Mouse (Mus musculus) midbrain, embryonic 14.5 days (tissue): ENCODE measurements around the gene Spocd1. TPM values are rescaled to one million over a fixed set of nuclear protein-coding genes. Genes with fewer than 3 reads are reported as not detected.

Experiments
- ATAC-seq: fragments of 200-750 bp; cut with Nextera tagmentation; 2 replicates; pipeline ENCODE4 v1.8.0; 2017; ENCODE audit warnings: moderate number of reproducible peaks, moderate library complexity; ENCODE audit not compliant: low FRiP score, low TSS enrichment
- DNase-seq: peaks from one replicate; pipeline ENCODE4 v3.0.0-alpha.2; 2015
- H3K27ac ChIP-seq: fragments of 300-500 bp; sonication (generic); replicated peaks from 2 replicates; pipeline ENCODE4 v1.5.1; 2014; ENCODE audit warnings: mild to moderate bottlenecking, low read depth, low read length, moderate library complexity
- H3K27me3 ChIP-seq: fragments of 300-500 bp; sonication (generic); 2 replicates; pipeline ENCODE4 v1.6.1; 2014; ENCODE audit warnings: low read length, control low read depth, mixed read lengths; ENCODE audit not compliant: control insufficient read depth, insufficient read depth
- H3K36me3 ChIP-seq: fragments of 300-500 bp; sonication (generic); 2 replicates; pipeline ENCODE4 v1.6.1; 2014; ENCODE audit warnings: low read length, control low read depth; ENCODE audit not compliant: control insufficient read depth, insufficient read depth
- H3K4me1 ChIP-seq: fragments of 300-500 bp; sonication (generic); 2 replicates; pipeline ENCODE4 v1.6.1; 2014; ENCODE audit warnings: mild to moderate bottlenecking, antibody characterized with exemption, low read length, control low read depth; ENCODE audit not compliant: control insufficient read depth, insufficient read depth
- H3K4me2 ChIP-seq: fragments of 300-500 bp; sonication (generic); 2 replicates; pipeline ENCODE4 v1.6.1; 2014; ENCODE audit warnings: mild to moderate bottlenecking, low read length, moderate library complexity
- H3K4me3 ChIP-seq: fragments of 300-500 bp; sonication (generic); replicated peaks from 2 replicates; pipeline ENCODE4 v1.5.1; 2014; ENCODE audit warnings: low read depth, low read length
- H3K9ac ChIP-seq: fragments of 300-500 bp; sonication (generic); replicated peaks from 2 replicates; pipeline ENCODE4 v1.6.1; 2014; ENCODE audit warnings: mild to moderate bottlenecking, low read length, moderate library complexity
- H3K9me3 ChIP-seq: fragments of 300-500 bp; sonication (generic); 2 replicates; pipeline ENCODE4 v1.6.1; 2016; ENCODE audit warnings: low read length, control low read depth, mixed read lengths; ENCODE audit not compliant: control insufficient read depth
- WGBS: fragments of 180-500 bp; shearing (Covaris S2); extraction: QIAGEN DNeasy Blood & Tissue Kit; methylation state at CpG from one replicate; pipeline ENCODE4 v1.1.7; 2014; 5-methylcytosine and 5-hydroxymethylcytosine counted together
- polyA plus RNA-seq: library from polyadenylated mRNA; unstranded; fragments of >200 nt; fragmentation: Nextera tagmentation; extraction: Ambion mirVana; gene quantifications from 2 replicates; pipeline ENCODE4 v1.2.1, GENCODE M21; 2014

Spocd1 gene
- polyA plus RNA-seq, 1 experiment from 2014 or later: not detected

- H3K4me1 ChIP-seq: peaks cover 14% of the 10 kb centered on the region; the same call in 1 of the 2 replicates
- no peak overlapping the region for H3K27ac ChIP-seq
- H3K9me3 ChIP-seq: no peaks in the 10 kb centered on the region
- DNase-seq (no peak), ATAC-seq (no peak)
- 87% methylated on average over 8 of the region's 8 CpGs for WGBS
- H3K4me3 ChIP-seq: no peak overlapping the region
- peaks cover 31% of the 10 kb centered on the region for H3K36me3 ChIP-seq
- no peak overlapping the region for H3K9ac ChIP-seq
- H3K27me3 ChIP-seq: no peaks in the 10 kb centered on the region
- no peak overlapping the region for H3K4me2 ChIP-seq
These were observed 66.2 kb downstream of the Spocd1 start for GRCm38 (mm10) chr4:129995255-129995654.

GRCm38 (mm10) chr4:129996015-129996414 lies 67.0 kb downstream of the Spocd1 start:
- Histone ChIP-seq H3K27ac (no peak overlapping the region), H3K9ac (no peak overlapping the region), H3K9me3 (no peaks in the 10 kb centered on the region), H3K4me2 (no peak overlapping the region), H3K4me3 (no peak overlapping the region), H3K36me3 (peaks cover 31% of the 10 kb centered on the region), H3K4me1 (peaks cover 16% of the 10 kb centered on the region), H3K27me3 (no peaks in the 10 kb centered on the region)
- DNase-seq: no peak
- WGBS: 79% methylated on average over 4 of the region's 4 CpGs
- ATAC-seq: no peak

- H3K27ac ChIP-seq: no peak overlapping the region
- H3K27me3 ChIP-seq: no peaks in the 10 kb centered on the region
- no peak overlapping the region for H3K4me3 ChIP-seq
- no peaks in the 10 kb centered on the region for H3K9me3 ChIP-seq
- no peak overlapping the region for H3K4me2 ChIP-seq
- H3K4me1 ChIP-seq: peaks cover 27% of the 10 kb centered on the region
- 82% methylated on average over 11 of the region's 11 CpGs for WGBS
- no peak for ATAC-seq
- DNase-seq: no peak
- peaks cover 19% of the 10 kb centered on the region for H3K36me3 ChIP-seq
- no peak overlapping the region for H3K9ac ChIP-seq
These were observed 69.1 kb downstream of the Spocd1 start for GRCm38 (mm10) chr4:129998124-129998523.

- H3K4me3 ChIP-seq: no peak overlapping the region
- ATAC-seq (no peak), DNase-seq (peak; percentile 33)
- 0 out of 2 replicates have a peak, but pooled peaks cover 3% of the 10 kb centered on the region for H3K36me3 ChIP-seq
- H3K4me2 ChIP-seq: no peak overlapping the region
- peak overlapping the region; percentile 41; the same call in 1 of the 2 replicates for H3K27ac ChIP-seq
- no peak overlapping the region for H3K9ac ChIP-seq
- H3K27me3 ChIP-seq: no peaks in the 10 kb centered on the region
- 36% methylated on average over 5 of the region's 5 CpGs for WGBS
- H3K4me1 ChIP-seq: peaks cover 18% of the 10 kb centered on the region
- no peaks in the 10 kb centered on the region for H3K9me3 ChIP-seq
These were observed 72.7 kb downstream of the Spocd1 start for GRCm38 (mm10) chr4:130001710-130002109.

GRCm38 (mm10) chr4:130002157-130002556 lies 73.1 kb downstream of the Spocd1 start:
- H3K4me1 ChIP-seq: peaks cover 18% of the 10 kb centered on the region
- WGBS: 63% methylated on average over 10 of the region's 10 CpGs
- H3K9ac ChIP-seq: no peak overlapping the region
- ATAC-seq (no peak), DNase-seq (peak; percentile 55)
- peak overlapping the region; percentile 41; the same call in 1 of the 2 replicates for H3K27ac ChIP-seq
- 0 out of 2 replicates have a peak, but pooled peaks cover 3% of the 10 kb centered on the region for H3K36me3 ChIP-seq
- no peak overlapping the region for H3K4me3 ChIP-seq
- no peak overlapping the region for H3K4me2 ChIP-seq
- H3K9me3 ChIP-seq: no peaks in the 10 kb centered on the region
- no peaks in the 10 kb centered on the region for H3K27me3 ChIP-seq

GRCm38 (mm10) chr4:130005593-130005992 lies 76.5 kb downstream of the Spocd1 start:
- no peak overlapping the region for H3K9ac ChIP-seq
- H3K4me2 ChIP-seq: no peak overlapping the region
- H3K36me3 ChIP-seq: peaks cover 20% of the 10 kb centered on the region
- DNase-seq (peak; percentile 26), ATAC-seq (no peak)
- no peak overlapping the region for H3K4me3 ChIP-seq
- WGBS: 63% methylated on average over 9 of the region's 9 CpGs
- peaks cover 18% of the 10 kb centered on the region for H3K4me1 ChIP-seq
- no peak overlapping the region for H3K27ac ChIP-seq
- H3K9me3 ChIP-seq: no peaks in the 10 kb centered on the region
- H3K27me3 ChIP-seq: no peaks in the 10 kb centered on the region

- no peaks in the 10 kb centered on the region for H3K27me3 ChIP-seq
- no peak overlapping the region for H3K9ac ChIP-seq
- H3K4me2 ChIP-seq: peak overlapping the region; percentile 43
- ATAC-seq (no peak), DNase-seq (peak; percentile 22)
- H3K4me1 ChIP-seq: peaks cover 9% of the 10 kb centered on the region
- WGBS: 31% methylated on average over 25 of the region's 25 CpGs
- no peak overlapping the region for H3K27ac ChIP-seq
- H3K9me3 ChIP-seq: no peaks in the 10 kb centered on the region
- peaks cover 28% of the 10 kb centered on the region for H3K36me3 ChIP-seq
- no peak overlapping the region for H3K4me3 ChIP-seq
These were observed 77.5 kb downstream of the Spocd1 start for GRCm38 (mm10) chr4:130006533-130006932.

Other genes starting within 250 kb of the Spocd1 start
- gene Tmem39b, start 232.4 kb upstream of the Spocd1 start, polyA plus RNA-seq: 43.5 and 48.6 TPM in 2 replicates
- gene Khdrbs1, start 186.9 kb upstream of the Spocd1 start, polyA plus RNA-seq: 119 and 154 TPM in 2 replicates
- gene Ptp4a2, start 118.0 kb upstream of the Spocd1 start, polyA plus RNA-seq: 184 and 256 TPM in 2 replicates
- gene Adgrb2, start 55.6 kb downstream of the Spocd1 start, polyA plus RNA-seq: 15.9 and 16.9 TPM in 2 replicates
- 4.3 and 4.4 TPM in 2 replicates for gene Col16a1, start 118.6 kb downstream of the Spocd1 start, polyA plus RNA-seq
- 68.8 and 71.6 TPM in 2 replicates for gene Pef1, start 173.3 kb downstream of the Spocd1 start, polyA plus RNA-seq
- gene Hcrtr1, start 210.1 kb downstream of the Spocd1 start, polyA plus RNA-seq: 1.6 TPM in 2 replicates
- 1.2 and 1.7 TPM in 2 replicates for gene Tinagl1, start 245.9 kb downstream of the Spocd1 start, polyA plus RNA-seq